Mouse (Mus musculus): ENCODE measurements around the gene She. TPM values are rescaled to one million over a fixed set of nuclear protein-coding genes. Genes with fewer than 3 reads are reported as not detected.

She gene
- total RNA-seq, 2 experiments from 2014 or later = not detected

DNA sequence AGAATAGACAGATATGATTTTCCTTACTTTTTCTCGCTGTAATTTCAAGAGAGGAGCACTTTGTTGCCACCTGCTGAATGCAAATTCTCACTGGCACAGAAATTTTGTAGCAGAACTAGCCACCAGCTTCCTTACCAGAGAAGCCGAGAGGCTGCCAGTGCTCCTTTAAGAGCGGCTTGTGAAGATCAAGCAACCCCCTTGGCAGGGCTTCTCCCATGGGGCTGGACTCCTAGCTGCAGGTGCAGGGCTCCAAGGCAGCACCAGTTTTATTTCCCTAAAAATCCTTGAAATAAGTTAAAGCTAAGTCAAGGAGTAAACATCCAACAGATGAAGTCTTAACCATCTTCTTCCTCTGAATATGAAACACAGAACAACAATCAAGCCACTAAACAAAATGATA lies 19.0 kb upstream of the She start:
- no peak for ATAC-seq (replicated peaks; ENCODE audit: low FRiP score, poor library complexity, severe bottlenecking)

DNA sequence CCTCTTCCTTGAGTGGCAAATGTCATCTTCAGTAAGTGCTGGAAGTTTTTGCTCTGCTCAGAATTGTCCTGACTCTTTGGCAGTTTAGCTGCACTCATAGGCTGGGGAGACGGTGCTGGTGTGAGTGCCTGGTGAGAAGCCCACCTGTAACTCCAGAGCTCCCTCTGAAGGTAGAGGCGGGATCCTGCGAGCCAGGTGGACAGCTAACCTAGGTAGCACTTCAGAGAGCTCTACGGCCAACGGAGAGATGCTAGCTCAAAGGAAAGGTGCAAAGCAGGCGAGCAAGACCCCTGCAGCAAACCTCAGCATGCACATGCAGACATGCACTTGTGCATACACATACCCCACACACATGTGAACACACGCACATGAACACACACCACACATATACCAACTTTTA lies 17.1 kb upstream of the She start:
- no peak for ATAC-seq (replicated peaks; ENCODE audit: low FRiP score, poor library complexity, severe bottlenecking)

DNA sequence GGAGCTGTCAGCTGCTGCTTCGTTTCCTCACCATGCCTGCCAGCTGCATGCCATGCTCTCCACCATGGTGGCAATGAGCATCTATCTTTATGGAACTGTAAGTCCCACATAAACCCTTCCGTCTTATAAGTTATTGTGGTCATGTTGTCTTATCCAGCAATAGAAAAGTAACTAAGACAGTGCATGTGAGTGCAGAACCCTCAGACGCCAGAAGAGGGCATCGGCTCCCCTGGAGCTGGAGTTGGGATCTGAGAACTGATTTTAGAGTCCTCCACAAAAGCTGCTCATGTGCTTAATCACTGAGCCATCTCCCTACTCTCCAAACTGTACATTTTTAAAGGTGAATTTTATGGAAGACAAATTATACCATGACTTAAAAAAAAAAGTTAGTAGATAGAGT lies 14.1 kb upstream of the She start:
- ATAC-seq (replicated peaks; ENCODE audit: low FRiP score, poor library complexity, severe bottlenecking) = no peak

DNA sequence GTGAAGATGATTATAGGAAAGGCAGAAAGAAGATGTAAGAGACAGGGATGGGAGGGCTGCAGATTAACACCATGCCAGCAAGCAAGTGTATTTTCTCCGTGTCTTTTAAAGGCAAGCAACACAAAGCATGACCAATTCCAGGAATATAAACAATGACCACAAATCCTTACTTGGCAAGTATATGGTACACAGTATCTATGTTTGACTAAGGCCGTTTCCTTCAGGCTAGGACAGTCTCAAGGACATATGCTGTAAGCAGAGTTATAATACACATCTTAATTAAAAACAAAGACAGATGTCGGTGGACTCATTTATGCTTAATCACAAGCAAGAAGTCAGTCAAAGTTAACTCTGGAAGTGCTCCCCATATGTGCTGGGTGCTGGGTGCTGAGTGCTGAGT lies 12.6 kb upstream of the She start:
- no peak for ATAC-seq (replicated peaks; ENCODE audit: low FRiP score, poor library complexity, severe bottlenecking)

DNA sequence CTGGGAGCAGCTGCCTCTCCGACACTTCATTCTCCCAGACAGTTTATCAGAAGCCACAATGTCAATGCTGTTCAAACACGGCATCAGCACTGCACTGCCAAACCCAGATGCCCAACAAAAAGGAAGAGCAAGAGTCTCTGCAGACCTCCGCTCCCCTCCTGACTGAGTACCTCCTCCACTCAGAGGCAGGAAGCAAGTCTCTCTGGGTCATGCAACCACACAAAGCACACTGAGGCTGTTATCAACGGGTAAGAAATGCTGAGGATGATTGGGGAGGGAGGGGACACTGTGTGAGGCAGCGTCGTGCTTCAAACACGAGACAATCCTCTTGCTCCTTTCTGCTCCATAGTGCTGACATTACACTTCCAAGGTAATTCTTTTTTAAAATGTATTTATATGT lies 11.3 kb upstream of the She start:
- ATAC-seq (replicated peaks; ENCODE audit: low FRiP score, poor library complexity, severe bottlenecking) = no peak

DNA sequence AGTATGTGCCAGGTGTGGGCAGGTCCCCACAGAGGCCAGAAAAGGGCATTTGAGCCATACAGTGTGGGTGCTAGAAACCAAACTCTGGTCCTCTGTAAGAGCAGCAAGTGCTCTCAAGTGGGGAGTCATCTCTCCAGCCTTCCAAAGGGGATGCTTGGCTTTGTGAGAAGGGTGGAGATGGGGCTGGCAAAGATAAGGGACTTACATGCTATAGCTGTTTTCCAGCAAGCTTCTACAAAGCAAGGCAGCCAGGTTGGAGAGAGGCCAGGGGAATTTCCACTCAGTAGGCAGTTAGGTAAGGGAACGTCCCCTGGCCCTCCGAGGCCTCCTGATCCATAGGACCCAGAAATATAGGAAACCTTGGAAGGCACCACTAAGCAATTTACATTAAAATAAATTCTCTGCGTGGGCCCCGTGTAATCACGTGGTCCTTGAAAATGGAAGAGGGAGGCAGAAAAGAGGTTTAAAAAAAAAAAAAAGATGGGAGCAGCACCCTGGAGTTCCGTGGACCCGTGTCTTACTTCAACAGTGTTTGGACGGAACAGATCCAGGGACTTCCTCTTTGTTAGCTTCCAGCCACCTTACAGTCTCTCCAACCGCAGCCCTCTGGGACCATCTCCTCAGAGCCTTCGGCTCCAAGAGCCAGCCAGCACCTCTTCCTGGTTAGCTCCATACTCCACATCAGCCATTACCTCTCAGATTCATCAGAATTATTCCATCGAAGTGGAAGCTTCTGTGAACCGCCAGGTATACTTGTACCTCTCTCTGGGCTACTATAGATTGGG lies 10.7 kb upstream of the She start:
- 0 out of 2 replicates have a peak, but pooled peaks have one; percentile 19 for ATAC-seq (replicated peaks; ENCODE audit: low FRiP score, poor library complexity, severe bottlenecking)

DNA sequence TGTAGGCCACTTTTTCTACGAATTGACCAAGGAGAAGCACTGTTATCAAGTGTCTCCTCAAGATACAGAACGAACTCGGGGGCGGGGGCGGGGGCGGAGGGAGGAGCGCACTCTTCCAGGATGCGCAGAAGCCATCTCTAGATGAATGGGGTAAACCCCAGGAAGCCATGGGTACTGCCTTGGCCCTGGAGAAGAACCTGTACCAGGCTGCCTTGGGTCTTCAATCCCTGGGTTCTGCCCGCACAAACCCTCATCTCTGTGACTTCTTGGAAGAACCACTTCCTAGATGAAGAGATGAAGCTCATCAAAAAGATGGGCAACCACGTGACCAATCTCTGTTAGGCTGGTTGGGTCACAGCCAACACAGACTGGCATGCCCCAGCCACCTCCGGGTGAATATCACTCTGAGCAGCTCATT lies 10.1 kb upstream of the She start:
- ATAC-seq (replicated peaks; ENCODE audit: low FRiP score, poor library complexity, severe bottlenecking) = no peak

DNA sequence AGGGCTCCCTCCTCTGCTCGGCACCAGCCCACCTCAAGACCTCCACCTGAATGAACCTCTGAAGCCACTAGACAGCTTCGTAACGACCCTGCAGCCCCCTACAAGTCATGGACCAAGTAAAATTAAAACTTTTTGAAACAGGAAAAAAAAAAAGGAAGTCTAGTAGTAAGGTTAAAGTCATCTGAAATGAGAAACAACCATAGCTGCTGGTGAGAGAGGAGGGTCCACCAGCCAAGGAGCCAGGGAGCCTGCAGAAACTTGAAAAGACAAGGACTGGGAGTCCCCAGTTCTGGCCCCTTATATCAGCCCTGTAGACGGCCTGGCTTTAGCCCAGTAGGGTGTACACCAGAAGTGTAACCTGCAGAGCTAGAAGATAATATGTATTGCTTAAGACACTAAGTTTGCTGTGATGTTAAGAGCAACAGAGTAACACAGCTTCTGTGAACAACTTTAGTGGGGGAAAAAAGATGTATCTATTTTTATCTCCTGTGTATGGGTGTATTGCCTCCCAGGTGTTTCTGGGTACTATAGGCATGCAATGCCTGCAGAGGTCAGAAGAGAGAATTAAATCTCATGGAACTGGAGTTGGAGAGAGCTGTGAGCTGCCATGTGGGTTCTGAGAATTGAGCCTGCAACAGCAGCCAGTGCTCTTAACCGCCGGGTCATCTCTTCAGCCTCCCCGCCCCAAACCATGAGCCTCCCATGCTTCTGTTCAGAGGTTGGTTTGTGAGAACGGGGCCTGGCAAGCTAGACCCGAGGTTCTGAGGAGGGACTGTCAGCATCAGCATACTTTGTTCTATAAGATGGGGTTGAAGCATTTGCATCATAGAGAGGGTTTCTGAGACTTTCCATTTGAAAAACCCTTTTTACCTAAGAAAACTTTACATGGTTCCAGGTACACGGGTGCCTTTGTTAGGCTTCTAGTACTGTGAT lies 9.4 kb upstream of the She start:
- ATAC-seq (replicated peaks; ENCODE audit: low FRiP score, poor library complexity, severe bottlenecking) = no peak

DNA sequence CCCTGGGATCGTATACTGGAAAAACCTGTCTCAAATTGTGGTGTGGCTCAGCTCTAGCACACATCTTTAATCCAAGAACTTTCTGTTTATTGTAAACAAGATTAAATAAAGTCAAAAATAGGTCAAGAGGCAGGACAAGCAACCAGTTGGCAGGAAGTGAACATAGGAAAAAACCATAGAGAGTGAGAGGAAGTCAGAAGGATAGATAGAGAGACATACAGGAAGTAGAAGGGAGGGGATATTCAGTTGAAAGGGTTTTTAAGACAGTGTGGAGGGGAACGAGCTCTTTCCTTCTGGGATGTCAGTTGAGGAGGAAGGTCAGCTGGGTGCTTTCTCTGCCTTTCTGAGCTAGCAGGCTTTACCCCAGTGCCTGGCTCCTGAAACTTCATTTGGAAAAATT lies 7.6 kb upstream of the She start:
- no peak for ATAC-seq (replicated peaks; ENCODE audit: low FRiP score, poor library complexity, severe bottlenecking)

DNA sequence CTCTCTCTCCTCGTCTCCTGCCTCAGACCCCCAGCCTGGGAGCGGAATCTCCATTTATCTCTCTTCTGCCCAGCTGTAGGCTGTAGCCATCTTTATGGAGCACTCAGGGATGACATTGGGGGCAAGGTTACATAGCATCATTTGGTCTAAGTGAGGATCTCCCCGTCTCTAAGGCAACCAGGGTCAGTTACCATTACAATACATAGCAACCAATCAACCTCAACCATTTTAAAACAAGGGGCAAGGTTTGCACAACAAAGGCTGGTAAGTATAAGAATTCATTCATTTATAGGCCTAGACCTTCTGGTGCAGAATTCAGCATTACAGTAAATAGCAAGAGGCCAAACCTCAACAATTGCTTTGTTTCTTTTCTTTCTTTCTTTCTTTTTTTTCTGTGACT lies 4.9 kb upstream of the She start:
- no peak for ATAC-seq (replicated peaks; ENCODE audit: low FRiP score, poor library complexity, severe bottlenecking)

DNA sequence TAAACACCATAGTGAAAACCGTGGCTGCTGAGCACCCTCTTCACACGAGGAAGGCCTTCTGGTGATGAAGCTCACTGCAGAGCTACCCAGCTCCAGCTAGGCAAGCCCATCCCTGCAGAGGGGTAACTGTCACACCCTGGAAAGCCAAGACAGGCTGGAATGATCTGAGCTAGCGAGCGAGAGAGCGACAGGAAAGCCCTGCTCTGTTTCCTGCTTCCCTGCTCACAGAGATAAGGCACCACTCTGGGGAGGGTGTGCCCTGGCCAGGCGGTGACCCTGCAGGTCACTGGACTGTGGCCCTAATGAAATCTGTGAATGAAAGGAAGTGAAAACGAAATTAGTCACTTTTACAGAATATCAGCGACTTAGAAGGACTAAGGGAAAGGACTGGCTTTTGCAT lies 4.2 kb downstream of the She start:
- peak; percentile 39; the same call in 1 of the 2 replicates for ATAC-seq (replicated peaks; ENCODE audit: low FRiP score, poor library complexity, severe bottlenecking)

DNA sequence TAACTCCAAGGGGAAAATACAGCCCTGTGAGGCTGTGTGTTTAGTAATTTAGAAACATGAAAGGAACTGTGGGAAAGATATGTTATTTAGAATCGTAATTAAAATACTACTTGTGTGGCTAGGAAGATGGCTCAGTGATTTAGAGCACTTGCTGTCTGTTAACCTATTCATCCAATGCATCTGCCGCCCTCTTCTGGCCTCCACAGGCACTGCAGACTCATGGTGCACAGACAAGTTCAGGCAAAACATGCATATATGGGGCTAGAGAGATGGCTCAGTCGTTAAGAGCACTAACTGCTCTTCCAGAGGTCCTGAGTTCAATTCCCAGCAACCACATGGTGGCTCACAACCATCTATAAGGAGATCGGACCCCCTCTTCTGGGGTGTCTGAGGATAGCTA lies 11.1 kb downstream of the She start:
- peak; percentile 62; the same call in 1 of the 2 replicates for ATAC-seq (replicated peaks; ENCODE audit: low FRiP score, poor library complexity, severe bottlenecking)

DNA sequence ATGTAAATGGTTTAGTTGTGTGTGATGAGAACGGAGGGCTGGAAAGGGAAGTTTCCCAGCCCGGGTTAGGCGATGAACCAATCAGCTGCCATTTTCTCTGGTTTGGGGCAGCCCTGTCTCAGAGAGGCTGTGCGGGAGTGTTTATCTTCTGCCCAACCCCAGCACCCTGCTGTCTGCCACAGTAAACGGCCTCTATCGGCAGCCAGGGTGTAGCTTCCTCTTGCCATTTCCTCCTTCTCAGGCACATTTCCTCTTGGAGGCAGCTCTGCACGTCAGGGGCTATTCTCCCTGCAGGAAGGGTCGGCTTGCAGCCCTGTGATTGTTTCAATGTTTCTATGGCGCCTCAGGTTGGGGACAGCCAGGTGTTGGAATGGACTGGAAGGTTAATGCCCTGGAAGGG lies 12.0 kb downstream of the She start:
- ATAC-seq (replicated peaks; ENCODE audit: low FRiP score, poor library complexity, severe bottlenecking) = no peak

DNA sequence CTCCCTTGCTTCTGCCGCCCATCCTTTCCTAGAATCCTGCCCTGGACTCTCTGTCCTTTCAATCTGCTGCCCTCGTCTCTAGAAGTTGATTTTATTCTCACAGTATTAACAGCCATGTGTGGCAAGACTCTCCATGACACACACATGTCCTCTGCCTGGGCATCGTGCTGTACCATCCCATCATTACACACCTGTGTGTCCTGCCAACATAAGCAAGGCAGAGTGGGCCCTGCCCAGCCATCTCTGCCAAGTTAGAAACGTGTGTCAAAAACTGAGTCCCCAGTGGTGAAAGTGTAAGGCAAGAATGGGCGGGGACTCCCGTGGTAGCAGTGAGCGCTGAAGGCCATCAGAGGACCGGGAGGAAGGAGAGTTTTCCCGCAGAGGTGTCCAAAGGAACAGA lies 14.6 kb downstream of the She start:
- no peak for ATAC-seq (replicated peaks; ENCODE audit: low FRiP score, poor library complexity, severe bottlenecking)

DNA sequence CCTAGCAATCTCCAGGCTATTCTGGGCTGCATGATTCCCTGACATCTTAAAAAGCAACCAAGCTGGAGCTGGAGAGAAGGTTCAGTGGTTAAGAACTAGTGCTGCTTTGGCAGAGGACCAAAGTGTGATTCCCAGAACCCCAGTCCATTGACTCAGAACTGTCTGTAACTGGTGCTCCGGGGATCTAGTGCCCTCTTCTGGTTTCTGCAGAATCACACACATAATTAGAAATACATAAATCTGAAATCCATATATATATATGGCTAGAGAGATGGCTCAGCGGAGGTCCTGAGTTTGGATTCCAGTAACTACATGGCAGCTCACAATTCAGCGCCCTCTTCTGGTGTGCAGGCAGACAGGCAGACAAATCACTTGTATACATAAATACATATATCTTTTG lies 16.0 kb downstream of the She start:
- no peak for ATAC-seq (replicated peaks; ENCODE audit: low FRiP score, poor library complexity, severe bottlenecking)

DNA sequence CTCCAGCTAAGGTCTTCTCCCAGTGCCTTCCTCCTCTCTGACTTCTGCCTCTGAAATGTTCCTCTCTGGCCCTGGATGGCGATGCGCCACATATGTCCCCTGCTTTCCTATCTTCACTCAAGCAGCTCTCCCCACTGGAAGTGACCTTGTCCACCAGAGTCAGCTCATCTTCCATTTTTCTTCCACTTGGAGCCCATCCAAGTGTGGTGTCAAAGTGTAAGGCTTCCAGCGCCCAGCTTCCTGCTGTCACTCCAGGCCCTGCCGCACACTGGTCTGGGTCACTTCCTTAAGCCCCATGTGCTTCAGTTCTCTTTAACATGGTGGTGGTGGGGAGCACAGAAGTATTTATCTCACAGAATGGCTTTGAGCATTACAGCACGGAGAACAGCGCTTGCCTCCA lies 16.4 kb downstream of the She start:
- no peak for ATAC-seq (replicated peaks; ENCODE audit: low FRiP score, poor library complexity, severe bottlenecking)

DNA sequence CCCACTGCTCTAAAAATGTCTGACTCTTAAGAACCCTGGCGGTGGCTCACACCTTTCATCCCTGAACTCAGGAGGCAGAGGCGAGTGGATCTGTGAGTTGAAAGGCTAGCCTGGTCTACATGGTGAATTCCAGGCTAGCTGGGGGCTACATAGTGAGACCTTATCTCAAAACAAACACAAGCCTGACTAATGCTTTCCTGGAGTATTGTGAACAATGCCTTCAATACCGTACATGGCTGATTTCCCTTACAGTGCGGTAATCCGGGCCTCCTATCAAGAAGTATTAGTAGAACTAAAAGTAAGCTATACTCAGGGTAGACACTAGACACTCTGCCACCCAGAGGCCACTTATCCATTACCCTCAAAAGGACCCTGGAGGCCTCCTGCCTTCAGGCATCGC lies 16.9 kb downstream of the She start:
- no peak for ATAC-seq (replicated peaks; ENCODE audit: low FRiP score, poor library complexity, severe bottlenecking)

DNA sequence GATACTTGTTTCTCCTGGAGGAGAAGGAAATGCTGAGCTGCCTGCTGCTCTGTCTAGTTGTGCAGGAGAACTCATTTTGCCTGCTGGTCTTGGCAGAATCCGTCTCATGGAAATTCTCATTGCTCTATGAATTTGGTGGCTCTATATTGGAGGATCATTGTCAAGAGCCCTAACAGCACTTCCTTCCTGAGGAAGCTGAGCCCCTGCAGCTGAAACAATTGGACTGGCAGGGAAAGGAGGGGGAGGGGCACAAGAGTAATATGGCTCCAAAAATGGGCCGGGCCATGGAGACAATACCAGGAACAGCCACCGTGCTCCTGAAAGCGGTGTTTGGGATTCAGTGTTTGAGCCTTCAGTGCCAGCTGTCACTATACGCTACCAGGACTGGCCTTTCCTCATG lies 22.6 kb downstream of the She start:
- no peak for ATAC-seq (replicated peaks; ENCODE audit: low FRiP score, poor library complexity, severe bottlenecking)

DNA sequence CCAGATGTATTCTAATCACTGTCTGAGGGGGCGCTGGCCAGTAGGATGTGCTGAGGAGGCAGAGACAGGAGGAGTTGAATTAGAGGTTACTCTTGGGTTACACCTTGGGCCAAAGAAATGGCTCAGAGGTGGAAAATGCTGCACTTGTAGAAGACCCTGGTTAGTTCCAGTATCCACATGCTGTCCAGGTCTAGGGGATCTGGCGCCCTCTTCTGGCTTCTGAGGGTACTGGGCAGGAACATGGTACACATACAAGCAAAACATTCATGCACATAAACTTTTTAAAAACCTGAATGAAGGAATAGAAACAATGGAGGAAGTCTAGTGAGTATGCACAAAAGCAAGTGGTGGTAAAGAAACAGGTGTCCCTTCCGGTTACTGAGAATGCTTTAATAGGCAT lies 26.2 kb downstream of the She start:
- no peak for ATAC-seq (replicated peaks; ENCODE audit: low FRiP score, poor library complexity, severe bottlenecking)

DNA sequence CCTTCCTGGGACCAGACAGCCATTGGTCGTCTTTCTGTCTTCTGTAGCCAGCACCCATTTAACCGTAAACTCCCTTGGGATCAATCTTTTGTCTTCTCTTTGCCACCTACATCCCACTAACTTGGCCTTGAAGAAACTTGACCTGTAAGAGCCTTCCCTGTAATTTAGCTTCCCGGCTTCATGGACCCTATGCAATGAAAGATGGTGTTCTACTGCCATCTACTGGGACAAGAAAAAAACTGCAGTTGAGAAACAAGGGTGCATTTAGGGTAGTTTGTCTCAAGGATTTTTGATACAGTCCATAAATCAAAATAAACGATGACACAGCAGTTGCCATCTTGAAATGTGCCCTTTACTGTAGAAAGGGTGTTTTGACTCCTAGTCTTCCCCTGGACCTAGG lies 27.0 kb downstream of the She start:
- ATAC-seq (replicated peaks; ENCODE audit: low FRiP score, poor library complexity, severe bottlenecking) = 0 out of 2 replicates have a peak, but pooled peaks have one; percentile 47

DNA sequence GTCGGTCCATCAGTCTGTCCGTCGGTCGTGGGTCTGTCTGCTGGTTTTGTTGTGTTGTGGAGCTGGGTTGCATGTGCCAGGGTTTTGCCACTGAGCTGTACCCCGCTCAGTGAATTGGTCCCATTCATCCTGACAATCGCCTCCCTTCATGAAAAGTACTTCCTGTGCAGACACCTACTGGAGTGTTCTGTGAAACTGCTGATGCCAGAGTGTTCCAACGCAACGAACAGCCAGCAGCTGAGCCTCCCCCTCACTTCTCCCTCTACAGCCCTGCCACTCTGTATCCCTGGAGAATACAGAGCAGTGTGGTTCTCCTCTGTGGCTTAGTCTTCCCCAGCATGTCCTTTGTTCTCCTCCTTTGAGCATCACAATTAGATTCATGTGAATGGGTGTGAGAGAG lies 27.7 kb downstream of the She start:
- ATAC-seq (replicated peaks; ENCODE audit: low FRiP score, poor library complexity, severe bottlenecking) = no peak
